Mouse (Mus musculus): ENCODE data around the gene Oser1. TPM values are rescaled to one million over a fixed set of nuclear protein-coding genes. Genes with fewer than 3 reads are reported as not detected.

Gene Oser1
- polyA plus RNA-seq, 1 experiment: 1.1 TPM

DNA sequence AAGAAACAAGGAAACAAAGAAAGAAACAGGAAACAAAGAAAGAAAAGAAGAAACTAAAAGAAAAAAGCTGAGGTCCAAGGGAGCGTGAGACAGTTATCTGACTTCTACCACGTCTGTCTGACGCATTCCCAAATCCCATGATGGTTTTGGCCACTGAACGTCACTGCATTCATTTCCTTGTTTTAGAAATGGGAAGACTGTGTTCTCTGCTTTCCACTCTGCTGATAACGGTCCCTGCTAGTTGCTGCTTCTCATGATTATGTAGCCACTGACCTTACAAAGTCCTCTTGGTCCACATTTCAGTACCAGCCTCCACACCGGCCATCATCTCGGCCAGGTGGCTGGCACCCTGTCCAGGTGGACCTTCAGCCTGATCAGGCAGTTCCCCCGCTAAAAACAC is 25.3 kb downstream of the Oser1 start:
- H3K9me3 ChIP-seq (ENCODE audit: control insufficient read depth, low read length): no peaks in the 10 kb centered on the region
- no peaks in the 10 kb centered on the region for H3K4me1 ChIP-seq (ENCODE audit: control insufficient read depth)
- TF ChIP-seq TAL1 (IDR thresholded peaks at IDR 0.05; ENCODE audit: low read length): no peak
- no peak for TF ChIP-seq GATA1 (IDR thresholded peaks at IDR 0.05; ENCODE audit: low read length)

DNA sequence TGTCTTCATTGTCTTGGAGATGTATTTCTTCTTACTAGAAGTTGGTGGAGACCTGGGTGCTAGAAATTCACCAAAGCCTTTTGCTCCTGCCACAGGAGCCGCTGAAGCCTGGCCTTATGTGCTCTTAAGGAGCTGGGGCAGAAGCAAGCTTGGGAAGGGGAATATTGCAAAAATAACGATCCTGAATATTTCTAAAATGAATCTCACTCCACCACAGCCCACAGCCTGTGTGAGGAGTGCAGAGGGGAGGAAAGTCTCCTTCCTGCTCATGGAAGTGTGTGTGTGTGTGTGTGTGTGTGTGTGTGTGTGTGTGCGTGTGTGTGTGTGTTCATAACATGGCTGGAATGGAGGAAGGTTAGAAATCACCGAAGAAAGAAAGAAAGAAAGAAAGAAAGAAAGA is 25.7 kb downstream of the Oser1 start:
- TF ChIP-seq TAL1 (IDR thresholded peaks at IDR 0.05; ENCODE audit: low read length): no peak
- no peak for TF ChIP-seq GATA1 (IDR thresholded peaks at IDR 0.05; ENCODE audit: low read length)
- no peaks in the 10 kb centered on the region for H3K36me3 ChIP-seq (ENCODE audit: control insufficient read depth)
- no peak overlapping the region for H3K4me3 ChIP-seq (replicated peaks)
- no peaks in the 10 kb centered on the region for H3K9me3 ChIP-seq (ENCODE audit: control insufficient read depth, low read length)
- H3K4me1 ChIP-seq (ENCODE audit: control insufficient read depth): no peaks in the 10 kb centered on the region
- H3K27me3 ChIP-seq (ENCODE audit: control insufficient read depth): peaks cover 4% of the 10 kb centered on the region

More for the DNA sequence above, 25.3 kb downstream of the Oser1 start:
- H3K36me3 ChIP-seq (ENCODE audit: control insufficient read depth): peaks cover 2% of the 10 kb centered on the region
- H3K4me3 ChIP-seq (replicated peaks): no peak overlapping the region
- H3K27me3 ChIP-seq (ENCODE audit: control insufficient read depth): peaks cover 4% of the 10 kb centered on the region

DNA sequence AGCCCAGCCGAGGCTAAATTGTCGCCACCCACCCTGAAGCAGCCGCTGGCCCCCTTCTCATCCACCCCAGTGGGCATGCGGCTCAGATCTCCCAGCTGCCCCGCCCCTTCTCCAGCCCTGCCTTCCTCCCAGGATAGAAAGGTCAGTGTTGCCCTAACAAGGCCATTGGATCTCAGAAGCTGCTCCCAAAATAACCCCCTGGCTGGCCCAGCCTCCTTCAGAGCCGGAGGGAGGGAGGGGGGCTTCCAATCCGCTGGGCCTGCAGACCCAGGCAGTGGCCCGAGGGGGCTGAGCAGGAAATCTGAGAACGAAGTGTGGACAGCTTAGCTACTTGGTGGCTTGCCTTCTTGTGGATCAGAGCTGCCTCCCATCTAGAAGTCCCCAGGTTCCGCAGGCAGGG is 26.6 kb downstream of the Oser1 start, which contains the start of gene Jph2:
Jph2 (minus strand) TSS at position 89 of the 400 bp plus-strand sequence.
- Histone ChIP-seq H3K9me3 (ENCODE audit: control insufficient read depth, low read length) (no peaks in the 10 kb centered on the region), H3K36me3 (ENCODE audit: control insufficient read depth) (no peaks in the 10 kb centered on the region), H3K27me3 (ENCODE audit: control insufficient read depth) (peaks cover 4% of the 10 kb centered on the region), H3K4me3 (replicated peaks) (no peak within 1 kb of the TSS), H3K4me1 (ENCODE audit: control insufficient read depth) (no peaks in the 10 kb centered on the region)
- TF ChIP-seq TAL1 (IDR thresholded peaks at IDR 0.05; ENCODE audit: low read length) (no peak), GATA1 (IDR thresholded peaks at IDR 0.05; ENCODE audit: low read length) (no peak)

DNA sequence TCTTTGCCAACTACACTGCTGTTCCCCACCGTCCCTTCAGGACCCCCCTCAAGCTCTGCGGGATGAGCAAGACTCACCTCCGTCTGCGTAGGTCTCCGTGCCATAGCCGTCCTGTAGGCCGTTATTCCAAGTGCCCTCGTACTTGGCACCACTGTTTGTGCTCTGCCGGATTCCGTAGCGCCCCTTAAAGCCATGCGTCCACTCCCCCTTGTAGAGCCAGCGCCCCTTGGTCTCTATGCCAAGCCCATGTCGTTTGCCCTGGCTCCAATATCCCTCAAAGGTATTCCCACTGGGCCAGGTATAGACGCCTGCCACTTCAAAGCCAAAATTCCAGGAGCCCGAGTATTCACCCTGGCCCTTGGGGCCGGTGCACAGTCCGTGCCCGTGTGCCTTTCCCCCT is 27.4 kb downstream of the Oser1 start:
- H3K4me1 ChIP-seq (ENCODE audit: control insufficient read depth): no peaks in the 10 kb centered on the region
- H3K9me3 ChIP-seq (ENCODE audit: control insufficient read depth, low read length): no peaks in the 10 kb centered on the region
- no peaks in the 10 kb centered on the region for H3K36me3 ChIP-seq (ENCODE audit: control insufficient read depth)
- H3K27me3 ChIP-seq (ENCODE audit: control insufficient read depth): peaks cover 4% of the 10 kb centered on the region
- TF ChIP-seq GATA1 (IDR thresholded peaks at IDR 0.05; ENCODE audit: low read length) (no peak), TAL1 (IDR thresholded peaks at IDR 0.05; ENCODE audit: low read length) (no peak)
- no peak overlapping the region for H3K4me3 ChIP-seq (replicated peaks)

DNA sequence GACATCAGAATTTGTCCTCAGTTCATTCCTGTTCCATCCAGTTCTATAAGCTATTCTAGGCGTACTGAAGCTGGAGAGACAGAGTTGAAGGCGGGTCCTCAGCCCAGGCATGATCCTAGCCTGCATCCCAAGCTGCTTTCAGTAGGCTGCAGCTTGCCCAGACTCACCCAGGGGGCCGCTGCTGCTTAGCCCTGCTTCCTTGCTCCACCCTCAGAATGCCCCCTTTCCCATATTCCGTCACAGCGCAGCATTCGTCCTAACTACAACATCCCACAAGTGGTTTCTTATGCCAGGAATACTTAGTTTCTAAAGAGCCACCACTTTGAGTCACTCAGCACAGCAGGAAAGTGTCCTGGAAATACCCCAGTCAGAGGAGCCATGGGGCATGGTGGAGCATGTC is 29.5 kb downstream of the Oser1 start:
- Histone ChIP-seq H3K4me1 (ENCODE audit: control insufficient read depth) (no peaks in the 10 kb centered on the region), H3K36me3 (ENCODE audit: control insufficient read depth) (no peaks in the 10 kb centered on the region), H3K27me3 (ENCODE audit: control insufficient read depth) (peaks cover 4% of the 10 kb centered on the region), H3K9me3 (ENCODE audit: control insufficient read depth, low read length) (no peaks in the 10 kb centered on the region), H3K4me3 (replicated peaks) (no peak overlapping the region)
- TF ChIP-seq GATA1 (IDR thresholded peaks at IDR 0.05; ENCODE audit: low read length) (no peak), TAL1 (IDR thresholded peaks at IDR 0.05; ENCODE audit: low read length) (no peak)

DNA sequence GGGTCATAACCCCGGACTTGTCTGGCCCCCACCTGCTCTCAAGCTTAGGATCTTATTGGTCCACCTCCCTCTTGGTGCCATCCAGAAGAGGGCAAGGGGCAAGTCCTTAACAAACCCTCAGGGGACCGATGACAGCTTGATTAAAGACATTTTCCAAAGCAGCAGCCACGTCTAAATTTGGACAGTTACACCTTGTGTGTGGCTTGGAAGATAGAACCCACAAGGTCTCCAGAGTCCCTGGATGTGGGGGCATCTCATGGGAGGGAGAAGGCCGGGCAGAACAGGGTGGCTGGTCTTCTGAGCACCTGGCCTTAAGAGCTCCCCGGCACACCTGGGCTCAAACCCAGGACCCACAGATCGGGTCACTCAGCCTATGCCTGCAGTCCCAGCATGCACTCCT is 30.5 kb downstream of the Oser1 start:
- Histone ChIP-seq H3K4me3 (replicated peaks) (no peak overlapping the region), H3K9me3 (ENCODE audit: control insufficient read depth, low read length) (no peaks in the 10 kb centered on the region), H3K36me3 (ENCODE audit: control insufficient read depth) (no peaks in the 10 kb centered on the region), H3K4me1 (ENCODE audit: control insufficient read depth) (no peaks in the 10 kb centered on the region), H3K27me3 (ENCODE audit: control insufficient read depth) (peaks cover 4% of the 10 kb centered on the region)
- TF ChIP-seq TAL1 (IDR thresholded peaks at IDR 0.05; ENCODE audit: low read length) (no peak), GATA1 (IDR thresholded peaks at IDR 0.05; ENCODE audit: low read length) (no peak)

DNA sequence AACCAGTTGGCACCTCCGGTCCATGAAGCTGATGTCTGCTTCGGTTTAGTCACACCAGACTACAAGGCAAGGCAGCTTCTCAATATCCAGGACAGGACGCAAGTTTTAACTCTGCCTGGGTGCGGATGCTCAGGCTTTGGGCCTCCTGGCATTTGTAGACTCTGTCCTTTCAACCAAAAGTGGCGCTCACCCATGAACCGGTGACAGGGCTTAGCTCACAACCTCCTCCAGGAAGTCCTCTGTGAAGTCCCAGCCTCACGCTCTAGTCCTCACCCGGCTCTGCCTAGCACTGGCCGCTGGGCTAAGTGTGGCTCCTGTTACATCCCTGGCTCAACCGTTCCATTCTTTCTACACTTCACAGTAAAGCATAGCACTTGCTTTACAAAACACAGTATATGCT is 31.3 kb downstream of the Oser1 start:
- Histone ChIP-seq H3K4me1 (ENCODE audit: control insufficient read depth) (no peaks in the 10 kb centered on the region), H3K36me3 (ENCODE audit: control insufficient read depth) (no peaks in the 10 kb centered on the region), H3K4me3 (replicated peaks) (no peak overlapping the region), H3K9me3 (ENCODE audit: control insufficient read depth, low read length) (no peaks in the 10 kb centered on the region), H3K27me3 (ENCODE audit: control insufficient read depth) (peaks cover 2% of the 10 kb centered on the region)
- TF ChIP-seq GATA1 (IDR thresholded peaks at IDR 0.05; ENCODE audit: low read length): no peak
- TF ChIP-seq TAL1 (IDR thresholded peaks at IDR 0.05; ENCODE audit: low read length): no peak

DNA sequence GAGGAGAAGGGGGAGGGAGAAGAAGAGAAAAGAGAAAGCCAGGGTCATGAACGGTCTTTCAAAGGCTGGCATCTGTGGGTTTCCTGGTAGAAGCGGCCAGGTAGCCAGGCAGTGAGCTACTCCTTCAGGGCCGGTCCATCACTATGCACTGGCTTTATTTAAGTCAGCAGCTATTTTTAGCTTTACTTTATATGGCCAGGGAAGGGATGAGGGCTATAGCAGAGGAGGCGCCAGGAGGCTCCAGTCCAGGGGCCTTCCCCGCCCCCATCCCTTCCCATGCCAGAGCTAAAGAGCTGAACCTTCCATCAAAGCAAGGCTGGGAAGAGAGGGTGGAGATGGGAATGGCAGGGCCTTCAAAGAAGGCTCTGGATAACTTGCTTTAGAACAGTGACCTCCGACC is 32.1 kb downstream of the Oser1 start:
- Histone ChIP-seq H3K36me3 (ENCODE audit: control insufficient read depth) (no peaks in the 10 kb centered on the region), H3K4me1 (ENCODE audit: control insufficient read depth) (no peaks in the 10 kb centered on the region), H3K4me3 (replicated peaks) (no peak overlapping the region), H3K27me3 (ENCODE audit: control insufficient read depth) (no peaks in the 10 kb centered on the region), H3K9me3 (ENCODE audit: control insufficient read depth, low read length) (no peaks in the 10 kb centered on the region)
- TF ChIP-seq TAL1 (IDR thresholded peaks at IDR 0.05; ENCODE audit: low read length): no peak
- TF ChIP-seq GATA1 (IDR thresholded peaks at IDR 0.05; ENCODE audit: low read length): no peak

DNA sequence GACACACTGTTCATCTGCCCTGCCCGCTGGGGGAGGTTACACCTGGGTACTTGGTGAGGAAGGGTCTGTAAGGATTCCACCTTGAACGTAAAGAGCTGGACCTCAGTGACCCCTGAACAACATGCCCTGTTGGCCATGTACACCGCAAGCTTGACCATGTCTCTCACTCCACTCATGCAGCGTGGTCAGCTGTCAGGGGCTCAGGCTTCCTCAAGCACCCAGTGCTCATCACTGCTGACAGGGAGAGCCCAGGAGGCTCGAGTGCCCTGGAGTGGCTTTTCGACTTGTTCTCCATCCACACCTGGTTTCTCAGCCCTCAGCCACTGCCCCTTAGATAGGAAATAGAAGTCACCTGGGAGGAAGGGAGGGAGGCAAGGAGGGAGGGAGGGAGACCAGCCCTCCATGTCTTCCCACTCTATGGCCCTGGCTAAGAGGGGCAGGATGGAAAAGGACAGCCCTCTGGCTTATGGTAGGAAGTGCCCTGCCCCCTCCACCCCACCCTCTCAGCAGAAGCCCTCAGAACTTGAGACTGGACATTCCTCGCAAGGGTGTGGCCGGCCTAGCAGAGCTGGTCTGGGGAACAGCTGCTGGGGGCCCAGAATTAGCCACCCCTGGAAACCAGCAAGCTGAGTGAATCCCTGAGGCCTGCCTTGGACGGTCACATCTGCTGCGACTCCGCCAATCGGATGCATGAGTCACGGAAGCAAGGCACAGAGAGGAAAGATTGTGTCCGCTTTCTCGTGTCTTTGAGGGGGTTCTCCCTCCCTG is 37.9 kb downstream of the Oser1 start:
- no peak overlapping the region for H3K4me3 ChIP-seq (replicated peaks)
- no peaks in the 10 kb centered on the region for H3K36me3 ChIP-seq (ENCODE audit: control insufficient read depth)
- H3K4me1 ChIP-seq (ENCODE audit: control insufficient read depth): no peaks in the 10 kb centered on the region; the same call in 1 of the 2 replicates
- TF ChIP-seq GATA1 (IDR thresholded peaks at IDR 0.05; ENCODE audit: low read length) (no peak), TAL1 (IDR thresholded peaks at IDR 0.05; ENCODE audit: low read length) (no peak)
- H3K27me3 ChIP-seq (ENCODE audit: control insufficient read depth): peaks cover 4% of the 10 kb centered on the region; the same call in 1 of the 2 replicates
- H3K9me3 ChIP-seq (ENCODE audit: control insufficient read depth, low read length): no peaks in the 10 kb centered on the region
